Mouse (Mus musculus): ENCODE data around the gene Col23a1.

The Col23a1 gene

DNA sequence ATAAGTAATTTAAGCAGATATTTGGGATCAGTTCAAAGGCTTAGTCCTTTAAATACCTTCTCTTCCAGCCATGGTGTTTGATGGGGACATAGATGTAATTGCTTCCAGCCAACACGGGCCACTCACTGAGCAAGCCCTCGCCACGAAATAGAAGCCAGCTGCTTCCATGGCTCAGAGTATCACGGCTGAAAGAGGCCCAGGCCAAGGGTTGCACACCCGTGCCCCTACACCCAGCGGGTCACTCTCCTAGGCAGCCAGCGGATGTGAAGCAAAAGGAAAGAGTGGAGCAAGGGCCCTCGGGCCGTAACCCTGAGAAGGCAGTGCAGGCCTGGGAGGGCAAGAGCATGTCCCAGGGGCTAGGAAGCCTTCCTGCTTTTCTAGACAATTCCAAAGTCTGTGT, 252.7 kb downstream of the Col23a1 start:
- DNase-seq (ENCODE audit: low spot score): no peak

DNA sequence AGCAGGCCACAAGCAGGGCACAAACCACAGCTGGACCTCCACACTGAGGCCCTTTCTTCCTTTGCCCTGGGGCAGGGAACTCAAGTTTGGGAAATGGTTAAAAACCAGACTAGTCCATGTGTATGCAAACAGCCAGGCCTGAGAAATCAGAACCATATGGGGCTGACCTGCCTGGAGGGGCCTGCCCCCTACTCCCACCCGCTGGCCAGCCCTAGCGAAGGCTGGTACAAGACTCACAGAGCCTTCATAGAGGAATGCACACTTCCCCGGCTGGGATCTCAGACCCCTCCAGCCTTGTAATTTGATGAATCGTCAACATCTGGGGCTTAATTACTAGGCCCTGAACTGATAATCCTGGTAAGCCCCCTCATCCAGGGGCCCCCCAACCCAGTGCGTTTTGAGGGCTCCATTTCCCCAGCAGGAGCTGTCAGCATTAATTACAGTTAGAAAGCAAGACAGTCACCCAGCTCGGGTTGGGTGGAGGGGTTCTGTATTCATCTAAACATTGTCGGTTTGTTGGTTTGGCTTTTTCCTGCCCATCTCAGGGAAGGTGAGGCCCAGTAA, 253.8 kb downstream of the Col23a1 start:
- no peak for DNase-seq (ENCODE audit: low spot score)

DNA sequence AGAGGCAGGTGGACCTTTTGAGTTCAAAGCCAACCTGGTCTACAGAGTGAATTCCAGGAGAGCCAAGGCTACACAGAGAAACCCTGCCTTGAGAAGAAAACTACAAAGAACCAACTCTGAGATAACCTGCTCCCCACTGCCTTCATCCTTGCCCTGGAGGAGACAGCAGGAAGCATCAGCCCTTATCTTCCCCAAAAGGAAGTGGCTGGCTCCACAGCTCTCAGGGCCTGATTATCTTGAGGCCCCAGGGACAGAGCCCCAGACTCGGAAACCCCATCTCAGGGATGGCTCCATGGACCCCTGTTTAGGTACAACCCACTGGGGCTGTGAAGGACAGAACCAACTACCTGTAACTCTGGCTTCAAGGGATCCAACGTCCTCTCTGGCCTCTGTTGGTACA, 254.7 kb downstream of the Col23a1 start:
- no peak for DNase-seq (ENCODE audit: low spot score)

DNA sequence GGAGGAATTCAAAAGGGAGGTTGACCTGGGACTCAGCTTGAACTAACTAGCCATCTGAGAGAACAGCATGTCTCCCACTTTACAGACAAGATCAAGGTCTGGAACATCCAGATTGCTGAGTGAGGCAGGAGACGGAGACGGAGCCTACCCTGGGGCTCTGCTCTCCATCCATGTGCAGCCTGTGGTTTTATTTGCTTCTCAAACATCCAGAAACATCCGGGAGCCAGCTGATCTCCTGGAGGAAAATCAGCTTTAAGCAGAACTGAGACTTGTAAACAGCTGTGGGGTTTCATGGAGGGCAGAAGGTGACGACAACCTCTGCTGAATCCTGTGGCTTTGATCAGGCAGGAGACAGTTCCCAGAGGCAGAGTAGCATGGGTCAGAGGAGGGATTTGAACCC, 256.1 kb downstream of the Col23a1 start:
- no peak for DNase-seq (ENCODE audit: low spot score)

DNA sequence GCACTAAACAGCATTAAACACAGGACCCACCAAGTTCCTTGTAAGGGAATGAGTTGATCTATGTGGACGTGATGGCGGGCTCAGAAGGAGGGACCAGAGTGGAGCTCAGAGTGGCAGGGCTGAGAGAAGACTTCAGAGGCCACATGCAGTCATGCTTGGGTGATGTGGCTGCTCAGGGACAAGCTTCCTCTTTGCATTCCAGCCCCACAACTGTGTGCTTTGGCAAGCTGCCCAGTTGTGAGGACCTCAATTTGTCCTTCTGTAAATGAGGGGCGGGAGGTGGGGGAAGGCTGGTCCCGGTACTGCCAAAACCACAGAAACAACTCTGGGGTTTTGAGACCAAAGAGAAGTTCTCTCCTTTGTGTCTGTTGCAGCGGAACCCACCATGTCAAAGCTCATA, 261.5 kb downstream of the Col23a1 start:
- DNase-seq (ENCODE audit: low spot score): no peak

DNA sequence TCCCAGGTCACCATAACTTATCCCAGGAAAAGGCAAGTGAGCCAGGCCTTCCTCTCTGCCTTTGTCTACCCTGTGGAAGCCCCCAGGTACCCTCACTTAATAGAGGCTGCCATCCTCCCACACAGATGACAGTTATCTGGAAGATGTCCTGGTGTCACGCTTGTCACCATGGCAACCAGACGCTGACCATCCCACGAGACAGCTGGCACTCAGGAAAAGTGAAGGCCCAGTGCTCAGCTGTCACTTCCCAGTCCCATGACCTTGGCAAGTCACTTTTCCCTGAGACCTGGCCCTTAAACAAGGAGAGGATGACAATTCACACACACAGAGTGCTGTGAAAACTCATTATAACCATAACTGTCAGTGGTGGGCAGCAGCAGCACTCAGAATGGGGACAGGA, 262.4 kb downstream of the Col23a1 start:
- DNase-seq (ENCODE audit: low spot score): no peak

DNA sequence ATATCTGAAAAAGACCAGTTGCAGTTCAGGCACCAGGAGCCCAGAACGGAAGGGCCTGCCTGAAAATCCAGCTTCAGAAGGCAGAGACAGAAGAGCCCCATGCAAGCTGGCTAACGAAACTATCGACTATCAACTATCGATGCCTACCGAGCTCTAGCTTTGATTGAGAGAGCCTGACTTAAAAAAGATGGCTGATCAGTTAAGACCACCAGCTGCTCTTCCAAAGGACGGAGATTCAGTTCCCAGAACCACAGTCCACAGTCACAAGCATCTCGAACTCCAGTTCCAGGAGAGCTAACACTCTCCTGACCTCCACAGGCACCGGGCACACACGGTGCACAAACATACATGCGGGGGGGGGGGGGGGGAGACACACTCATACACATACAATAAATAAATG, 264.9 kb downstream of the Col23a1 start:
- DNase-seq (ENCODE audit: low spot score): no peak

DNA sequence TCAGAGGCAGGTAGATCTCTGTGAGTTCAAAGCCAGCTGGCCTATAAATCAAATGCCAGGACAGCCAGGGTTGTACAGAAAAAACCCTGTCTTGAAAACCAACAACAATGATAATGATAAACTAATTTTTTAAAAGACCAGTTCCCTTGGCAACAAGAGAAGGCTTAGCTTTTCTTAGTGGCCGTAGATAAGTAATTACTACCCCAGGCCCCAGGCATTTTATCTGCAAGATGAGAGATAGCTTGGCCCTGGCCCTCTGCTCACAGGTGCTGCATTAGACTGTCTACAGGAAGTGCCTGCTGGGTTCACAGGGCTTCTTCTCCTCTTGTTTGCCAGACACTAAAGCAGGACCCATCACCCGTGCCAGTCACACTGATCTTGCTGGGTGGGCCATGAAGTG, 265.3 kb downstream of the Col23a1 start:
- DNase-seq (ENCODE audit: low spot score): no peak

DNA sequence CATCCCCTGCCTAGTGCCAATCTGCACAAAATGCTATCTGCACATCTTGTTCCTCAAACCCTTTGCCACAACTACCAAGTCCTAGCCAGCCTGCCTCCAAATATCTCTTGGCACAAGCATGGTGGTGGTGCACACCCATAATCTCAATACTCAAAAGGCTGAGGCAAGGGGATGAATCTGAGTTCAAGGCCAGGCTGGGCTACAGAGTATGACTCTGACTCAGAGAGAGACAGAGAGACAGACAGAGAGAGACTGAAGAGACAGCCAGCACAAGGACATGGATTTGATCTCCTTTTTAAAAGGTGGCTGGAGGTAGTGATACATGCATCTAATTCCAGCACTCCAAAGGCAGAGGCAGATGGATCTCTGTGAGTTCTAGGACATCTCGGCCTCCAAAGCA, 273.6 kb downstream of the Col23a1 start:
- DNase-seq (ENCODE audit: low spot score): no peak

DNA sequence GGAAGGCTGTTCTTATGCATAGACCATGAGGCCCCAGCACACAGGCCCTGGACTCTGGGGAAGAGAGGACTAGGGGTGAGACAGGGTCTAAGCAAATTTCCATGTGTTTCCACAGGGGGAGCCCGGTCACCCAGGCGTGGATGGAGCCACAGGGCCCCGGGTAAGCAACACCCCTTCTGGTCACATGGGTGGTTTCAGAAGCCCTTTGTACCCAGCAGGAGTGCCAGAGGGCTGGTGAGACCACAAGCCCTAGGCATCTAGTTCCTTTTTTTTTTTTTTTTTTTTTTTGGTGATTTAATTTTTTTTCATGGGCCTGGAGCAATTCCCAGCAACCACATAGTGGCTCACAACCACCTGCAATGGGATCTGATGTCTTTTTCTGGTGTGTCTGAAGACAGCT, 275.3 kb downstream of the Col23a1 start:
- no peak for DNase-seq (ENCODE audit: low spot score)

DNA sequence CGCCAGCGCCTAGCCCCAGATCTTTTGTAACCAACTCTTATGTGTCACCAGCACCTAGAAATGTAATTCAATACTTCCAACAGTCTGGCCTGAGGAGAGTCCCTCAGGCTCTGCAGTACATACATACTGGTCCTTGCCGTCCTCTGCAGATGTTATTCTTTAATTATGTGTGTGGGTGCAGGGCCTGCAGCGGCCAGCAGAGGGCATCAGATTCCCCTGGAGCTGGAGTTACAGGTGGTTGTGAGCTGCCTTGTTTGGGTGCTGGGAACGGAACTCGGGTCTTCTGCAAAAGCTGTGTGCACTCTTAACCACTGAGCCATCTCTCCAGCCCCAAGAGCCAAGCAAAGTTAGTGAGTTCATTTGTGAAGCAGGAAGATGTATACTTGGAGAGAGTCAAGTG, 276.2 kb downstream of the Col23a1 start:
- DNase-seq (ENCODE audit: low spot score): no peak

DNA sequence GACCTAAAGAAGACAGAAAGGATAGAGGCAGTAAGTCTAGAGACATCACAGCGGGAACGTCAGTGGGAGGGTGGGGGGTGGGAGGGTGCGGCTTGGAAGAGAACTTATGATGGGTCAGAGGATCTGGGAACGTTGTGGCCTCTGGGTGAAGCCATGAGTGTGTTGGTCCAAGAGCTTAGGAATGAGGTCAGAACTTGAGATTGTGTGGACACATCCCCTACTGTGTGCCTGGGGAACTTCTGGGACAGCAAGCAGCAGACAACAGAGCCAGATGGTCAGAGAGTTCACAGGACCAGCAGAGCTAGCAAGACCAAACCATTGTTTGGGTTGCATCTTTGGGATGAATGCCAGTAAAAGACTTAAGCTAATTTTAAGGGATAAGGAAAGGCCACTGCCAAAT, 279.1 kb downstream of the Col23a1 start:
- no peak for DNase-seq (ENCODE audit: low spot score)

DNA sequence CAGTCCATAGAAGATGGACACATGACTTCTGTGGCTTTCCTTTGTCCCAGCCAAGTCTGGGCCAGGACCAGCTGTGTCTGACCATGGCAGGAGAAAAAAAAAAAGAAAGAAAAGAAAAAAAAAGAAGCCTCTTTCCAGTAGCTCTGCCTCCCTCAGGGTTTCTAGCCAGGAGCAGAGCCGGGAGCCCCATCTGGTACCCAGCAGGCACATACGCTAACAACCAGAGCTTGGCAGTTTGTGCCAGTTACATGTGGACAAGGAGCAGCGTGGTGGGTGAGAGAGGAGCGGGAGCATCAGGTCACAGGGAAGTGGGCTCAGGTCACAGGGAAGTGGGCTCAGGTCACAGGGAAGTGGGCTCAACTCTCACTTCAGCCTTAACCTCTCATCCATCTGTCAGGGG, 286.7 kb downstream of the Col23a1 start:
- DNase-seq (ENCODE audit: low spot score): no peak

DNA sequence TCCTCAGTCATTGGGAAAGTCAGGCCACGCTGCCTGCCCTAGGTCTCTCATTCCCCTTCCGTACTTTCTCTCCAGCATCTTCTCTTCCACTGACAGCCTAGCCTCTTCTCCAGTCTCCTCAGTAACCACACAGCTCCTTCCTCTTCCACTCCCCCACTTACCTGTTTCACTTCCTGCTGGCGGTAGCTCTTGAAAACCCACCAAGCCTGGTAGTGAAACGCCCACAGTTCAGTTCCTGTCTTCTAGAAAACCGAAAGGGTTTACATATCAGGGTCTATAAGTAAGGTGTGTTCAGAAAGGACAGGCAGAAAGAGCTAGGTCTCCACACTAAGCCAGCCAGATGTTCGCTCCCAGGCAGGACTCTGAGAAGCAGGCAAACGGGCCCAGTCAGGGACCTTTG, 287.9 kb downstream of the Col23a1 start:
- no peak for DNase-seq (ENCODE audit: low spot score)

DNA sequence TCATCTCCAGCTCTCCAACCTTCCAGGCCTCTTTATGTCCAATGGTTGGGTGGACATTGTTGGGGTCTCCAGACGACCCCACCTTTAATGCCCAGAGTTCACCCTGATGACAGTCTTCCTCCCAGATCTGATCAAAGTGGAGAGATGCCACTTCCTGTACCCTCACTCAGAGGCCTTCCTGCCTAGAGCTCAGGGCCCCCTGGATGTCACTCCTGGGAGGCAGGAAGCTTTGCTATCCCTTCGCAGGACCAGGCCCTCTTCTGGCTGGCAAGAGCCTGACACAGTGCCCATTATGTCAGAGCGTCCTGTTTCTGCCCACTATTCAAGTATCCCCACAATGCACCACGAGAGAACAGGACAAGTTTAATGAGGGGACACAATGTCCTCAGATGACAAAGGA, 289.3 kb downstream of the Col23a1 start:
- DNase-seq (ENCODE audit: low spot score): no peak

DNA sequence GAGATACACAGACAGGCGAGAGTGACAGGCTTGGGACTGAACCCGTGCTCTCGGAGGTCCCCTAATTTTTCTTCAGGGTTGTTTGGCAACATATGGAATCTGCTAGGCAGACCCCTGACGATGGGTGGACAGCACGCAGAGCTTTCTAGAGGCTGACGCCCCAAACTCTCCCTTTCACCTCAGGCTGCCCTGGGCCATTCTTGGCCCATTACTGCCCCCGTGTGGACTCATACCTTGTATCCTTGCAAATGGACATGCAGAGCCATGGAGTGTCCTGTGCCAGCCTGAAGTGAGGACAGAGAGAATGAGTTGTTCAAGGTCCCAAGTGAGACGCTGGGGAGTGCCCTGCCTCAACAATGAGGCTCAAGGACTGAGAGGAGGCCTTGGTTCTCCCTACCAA, 293.0 kb downstream of the Col23a1 start:
- peak; percentile 69 for DNase-seq (ENCODE audit: low spot score)

DNA sequence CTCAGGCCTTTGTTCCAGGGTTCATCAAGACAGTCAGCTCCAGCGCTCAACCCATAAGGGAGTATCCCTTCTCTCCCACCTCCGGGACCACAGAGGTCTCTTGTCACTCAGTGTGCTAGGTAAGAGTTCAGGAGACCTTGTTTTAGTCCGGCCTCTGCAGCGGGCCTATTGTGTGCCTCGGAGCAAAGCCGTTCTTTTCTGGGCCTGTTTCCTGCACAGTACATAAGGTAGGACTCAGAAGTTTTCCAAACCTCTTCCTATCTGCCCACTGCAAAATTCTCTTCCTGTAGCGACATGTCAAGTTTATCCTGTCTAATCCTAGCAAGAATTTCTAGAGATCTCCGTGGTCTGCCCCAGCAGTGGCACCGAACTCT, 294.3 kb downstream of the Col23a1 start:
- peak; percentile 32 for DNase-seq (ENCODE audit: low spot score)

DNA sequence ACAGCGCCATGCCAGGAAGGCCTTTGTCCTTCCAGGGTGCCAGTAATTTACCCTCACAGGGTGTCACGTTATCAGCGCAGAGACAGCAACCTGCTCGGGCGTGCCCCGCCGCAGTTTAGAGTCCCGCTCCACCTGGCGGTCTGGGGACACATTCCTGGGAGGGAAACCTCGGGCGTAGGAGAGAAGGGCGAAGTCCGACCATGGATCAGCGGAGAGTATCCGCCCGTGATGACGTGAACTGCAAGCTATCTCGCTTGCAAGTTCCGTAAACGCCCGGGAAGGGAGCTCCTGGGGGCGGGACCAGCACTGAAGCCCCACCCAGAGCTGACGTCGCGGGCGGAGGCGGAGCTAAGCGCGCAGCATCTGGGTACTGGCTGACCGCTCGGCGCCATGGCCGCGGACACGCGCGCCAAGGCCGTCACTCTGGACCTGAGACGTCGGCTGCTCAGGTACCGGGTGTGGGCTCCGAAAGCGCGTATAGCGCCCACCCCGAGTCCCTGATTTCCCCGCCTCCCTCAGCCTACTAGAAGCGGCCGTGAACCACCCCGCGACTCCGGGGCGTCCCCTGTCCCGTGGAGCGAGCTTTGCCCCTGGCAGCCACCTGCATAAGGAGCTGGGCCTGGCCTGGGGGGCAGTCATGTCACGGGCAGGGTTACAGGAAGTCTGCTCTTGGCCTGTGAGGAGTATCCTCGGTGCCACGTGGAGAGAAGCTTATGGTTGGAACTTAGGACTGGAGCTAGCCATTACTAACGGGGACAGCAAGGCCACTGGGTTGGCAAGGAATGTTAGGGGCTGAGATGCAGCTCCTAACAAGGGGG, 294.9 kb downstream of the Col23a1 start, which contains the start of gene Phykpl:
Gene Phykpl, plus strand, starts transcription at position 327 of the 818 bp plus-strand sequence.
- peak; percentile 97 for DNase-seq (ENCODE audit: low spot score)

DNA sequence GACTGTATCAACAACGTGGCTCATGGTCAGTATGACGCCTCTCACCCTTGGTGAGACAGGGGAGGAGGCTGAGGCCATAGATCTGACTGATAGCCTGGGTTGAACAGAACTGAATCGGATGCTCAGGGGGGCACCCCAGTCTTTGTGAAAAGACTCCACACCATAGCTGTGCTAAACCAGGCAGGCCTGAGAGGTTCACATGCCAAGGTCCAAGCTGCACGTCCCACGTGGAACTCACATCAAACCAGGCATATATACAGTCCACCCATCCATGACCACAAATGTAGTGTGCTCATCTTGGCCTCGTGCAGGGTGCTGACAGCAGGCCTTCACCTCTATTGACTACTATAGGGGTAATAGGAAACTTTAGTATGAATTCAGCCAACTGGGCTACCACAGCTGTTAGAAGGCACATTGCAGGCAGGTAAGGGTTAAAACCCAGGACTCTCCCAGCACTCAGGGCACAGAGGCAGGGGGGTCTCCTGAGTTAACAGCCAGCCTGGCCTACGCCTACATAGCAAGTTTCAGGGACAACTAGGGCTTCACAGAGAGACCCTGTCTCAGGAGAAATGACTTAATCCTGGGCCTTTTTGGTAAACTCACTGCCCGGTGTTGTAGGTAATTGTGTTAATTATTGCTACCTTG, 296.0 kb downstream of the Col23a1 start:
- DNase-seq (ENCODE audit: low spot score): no peak

DNA sequence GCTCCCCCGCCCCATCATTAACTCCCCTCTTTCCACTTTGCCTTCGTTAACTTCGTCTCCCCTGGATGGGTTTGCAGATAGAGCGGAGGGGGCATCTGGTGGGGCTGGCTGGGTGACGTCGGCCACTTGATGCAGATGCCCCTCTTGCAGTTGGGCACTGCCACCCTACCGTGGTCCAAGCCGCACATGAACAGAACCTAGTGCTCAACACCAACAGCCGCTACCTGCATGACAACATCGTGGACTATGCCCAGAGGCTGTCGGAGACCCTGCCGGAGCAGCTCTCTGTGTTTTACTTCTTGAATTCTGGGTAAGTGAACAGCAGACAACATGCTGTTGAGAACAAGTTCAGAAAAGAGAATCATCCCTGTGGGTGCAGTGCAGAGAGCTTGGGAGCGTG, 296.7 kb downstream of the Col23a1 start:
- no peak for DNase-seq (ENCODE audit: low spot score)

DNA sequence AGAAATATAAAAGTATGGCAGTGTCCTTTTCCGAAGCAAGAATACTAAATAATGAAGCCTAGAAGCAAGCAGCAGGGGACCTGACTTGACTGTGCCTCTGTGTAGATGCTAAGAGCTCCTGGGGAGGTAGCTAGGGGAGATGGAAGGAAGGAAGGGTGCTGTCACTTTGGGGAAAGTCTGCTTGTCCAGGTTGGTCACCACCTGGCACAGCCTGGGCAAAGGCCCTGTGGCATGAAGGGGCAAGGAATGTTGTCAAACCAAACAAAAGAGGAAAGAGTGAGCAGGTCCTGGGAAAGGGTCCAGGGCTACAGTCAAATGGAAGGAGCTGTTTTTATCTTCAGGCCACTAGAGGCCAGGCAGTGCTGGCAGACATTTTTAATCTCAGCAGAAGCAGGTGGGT, 297.3 kb downstream of the Col23a1 start:
- no peak for DNase-seq (ENCODE audit: low spot score)

DNA sequence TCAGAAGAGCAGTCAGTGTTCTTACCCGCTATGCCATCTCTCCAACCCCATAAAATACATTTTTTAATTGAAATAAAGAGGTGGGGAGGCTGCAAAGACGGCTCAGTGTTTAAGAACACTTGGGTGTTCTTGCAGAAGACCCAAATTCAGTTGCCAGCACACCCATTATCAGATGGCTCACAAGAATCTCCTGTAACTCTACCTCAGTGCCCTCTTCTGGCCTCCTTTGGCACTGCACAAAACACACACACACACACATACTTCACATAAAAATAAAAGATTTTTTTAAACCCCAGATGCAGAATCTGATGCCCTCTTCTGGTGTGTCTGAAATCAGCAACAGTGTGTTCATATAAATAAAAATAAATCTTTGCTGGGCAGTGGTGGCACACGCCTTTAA, 299.1 kb downstream of the Col23a1 start:
- no peak for DNase-seq (ENCODE audit: low spot score)

DNA sequence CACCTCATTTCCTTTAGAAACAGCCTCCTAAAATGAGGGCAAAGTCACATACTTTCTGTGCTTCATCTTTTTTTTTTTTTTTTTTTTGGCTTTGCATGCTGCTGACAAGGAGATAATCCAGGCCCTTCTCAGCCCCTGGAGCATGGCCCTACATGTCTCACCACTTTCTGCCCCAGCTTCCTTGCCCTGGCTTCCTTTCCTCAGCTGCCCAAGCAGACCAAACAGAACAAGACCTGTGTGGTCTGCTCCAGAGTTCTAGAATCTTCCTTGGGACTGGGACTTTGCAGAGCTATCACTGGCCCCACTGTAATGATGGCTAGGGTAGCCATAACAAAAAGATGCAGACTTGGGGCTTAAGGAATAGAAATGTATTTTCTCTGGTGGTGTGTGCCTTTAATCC, 300.3 kb downstream of the Col23a1 start:
- no peak for DNase-seq (ENCODE audit: low spot score)

DNA sequence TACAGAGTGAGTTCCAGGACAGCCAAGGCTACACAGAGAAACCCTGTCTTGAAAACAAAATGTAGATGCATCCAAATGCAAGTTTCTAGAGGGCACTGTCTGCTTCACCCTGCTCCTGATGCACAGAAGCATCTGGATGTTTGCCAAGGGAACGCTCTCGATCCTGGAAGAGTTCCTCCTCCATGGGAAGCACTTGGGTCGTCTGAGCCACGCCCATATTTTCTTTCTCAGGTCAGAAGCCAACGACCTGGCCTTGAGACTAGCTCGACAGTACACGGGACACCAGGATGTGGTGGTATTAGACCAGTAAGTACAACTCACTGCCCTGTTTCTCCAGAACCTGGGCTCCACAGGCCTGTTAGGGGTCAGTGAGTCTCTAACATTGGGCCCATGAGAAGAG, 301.4 kb downstream of the Col23a1 start:
- DNase-seq (ENCODE audit: low spot score): no peak
